Mouse (Mus musculus) embryonic facial prominence, embryonic 13.5 days (tissue): ENCODE data around the gene Zfpm1. TPM values are rescaled to one million over a fixed set of nuclear protein-coding genes. Genes with fewer than 3 reads are reported as not detected.

Source experiments
- ATAC-seq: fragments of 200-750 bp; cut with Nextera tagmentation; 2 replicates; pipeline ENCODE4 v1.8.0; 2017; ENCODE audit warnings: low read depth; ENCODE audit not compliant: insufficient number of reproducible peaks, insufficient read depth, low FRiP score, low TSS enrichment
- H3K27ac ChIP-seq: fragments of 300-500 bp; sonication (generic); 2 replicates; pipeline ENCODE4 v1.5.1; 2015; ENCODE audit warnings: moderate library complexity, mild to moderate bottlenecking, inconsistent platforms
- H3K27me3 ChIP-seq: fragments of 300-500 bp; sonication (generic); 2 replicates; pipeline ENCODE4 v1.6.1; 2015; ENCODE audit warnings: mild to moderate bottlenecking, inconsistent platforms
- H3K36me3 ChIP-seq: fragments of 300-500 bp; sonication (generic); 2 replicates; pipeline ENCODE4 v1.6.1; 2015; ENCODE audit warnings: mild to moderate bottlenecking, inconsistent platforms
- H3K4me1 ChIP-seq: fragments of 300-500 bp; sonication (generic); 2 replicates; pipeline ENCODE4 v1.6.1; 2015; ENCODE audit warnings: inconsistent platforms
- H3K4me2 ChIP-seq: fragments of 300-500 bp; sonication (generic); 2 replicates; pipeline ENCODE4 v1.6.1; 2015; ENCODE audit warnings: moderate library complexity, mild to moderate bottlenecking, inconsistent platforms
- H3K4me3 ChIP-seq: fragments of 300-500 bp; sonication (generic); 2 replicates; pipeline ENCODE4 v1.5.1; 2015; ENCODE audit warnings: mild to moderate bottlenecking, inconsistent platforms
- H3K9ac ChIP-seq: fragments of 300-500 bp; sonication (generic); 2 replicates; pipeline ENCODE4 v1.6.1; 2015; ENCODE audit warnings: mild to moderate bottlenecking, inconsistent platforms
- H3K9me3 ChIP-seq: fragments of 300-500 bp; sonication (generic); 2 replicates; pipeline ENCODE4 v1.6.1; 2016; ENCODE audit warnings: inconsistent platforms
- WGBS: fragments of 180-500 bp; shearing (Covaris S2); methylation state at CpG from one replicate; pipeline ENCODE4 v1.1.7; 2015; ENCODE audit warnings: mixed read lengths; 5-methylcytosine and 5-hydroxymethylcytosine counted together
- polyA plus RNA-seq: library from polyadenylated mRNA; unstranded; fragments of >200 nt; fragmentation: Nextera tagmentation; extraction: Ambion mirVana; gene quantifications from 2 replicates; pipeline ENCODE4 v1.2.1, GENCODE M21; 2015

Zfpm1 gene
- polyA plus RNA-seq, 1 experiment from 2014 or later = 1.7 TPM

DNA sequence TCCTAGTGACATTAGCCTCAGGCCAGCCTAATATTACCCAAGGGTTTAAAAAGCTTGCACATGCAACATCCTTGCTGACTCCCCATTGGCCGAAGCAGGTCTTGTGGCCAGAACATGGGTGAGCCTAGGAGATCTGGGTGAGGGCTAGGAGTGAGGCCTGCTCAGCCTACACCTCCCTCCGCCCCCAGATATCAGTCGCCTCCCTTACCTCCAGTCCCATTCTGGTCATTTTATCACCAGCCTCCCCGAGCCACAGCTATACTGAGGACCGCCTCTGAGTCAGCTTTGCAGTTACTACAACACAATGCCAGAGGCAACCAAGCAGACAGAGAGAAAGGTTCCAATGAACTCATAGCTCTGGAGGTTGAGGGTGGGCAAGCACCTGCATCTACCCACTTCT is 5.6 kb upstream of the Zfpm1 start:
- no peak overlapping the region for H3K4me3 ChIP-seq
- no peak overlapping the region for H3K27ac ChIP-seq
- H3K9me3 ChIP-seq = no peaks in the 10 kb centered on the region
- no peak overlapping the region for H3K9ac ChIP-seq
- H3K4me2 ChIP-seq = no peak overlapping the region
- peaks cover 20% of the 10 kb centered on the region for H3K4me1 ChIP-seq
- H3K27me3 ChIP-seq = peaks cover under 1% of the 10 kb centered on the region
- WGBS = 94% methylated on average over 5 of the region's 5 CpGs
- H3K36me3 ChIP-seq = no peaks in the 10 kb centered on the region
- no peak for ATAC-seq

- Histone ChIP-seq H3K4me3 (no peak overlapping the region), H3K27ac (no peak overlapping the region), H3K9ac (no peak overlapping the region), H3K36me3 (no peaks in the 10 kb centered on the region), H3K4me2 (no peak overlapping the region), H3K4me1 (peaks cover 20% of the 10 kb centered on the region), H3K9me3 (no peaks in the 10 kb centered on the region), H3K27me3 (peaks cover under 1% of the 10 kb centered on the region; the same call in 1 of the 2 replicates)
- ATAC-seq = no peak
- 68% methylated on average over 18 of the region's 18 CpGs for WGBS
These were observed 4.5 kb upstream of the Zfpm1 start for GRCm38 (mm10) chr8:122277204-122277995.

- no peak overlapping the region for H3K9ac ChIP-seq
- 59% methylated on average over 4 of the region's 4 CpGs for WGBS
- no peak overlapping the region for H3K4me2 ChIP-seq
- no peak overlapping the region for H3K4me3 ChIP-seq
- peaks cover 27% of the 10 kb centered on the region for H3K27me3 ChIP-seq
- H3K36me3 ChIP-seq = no peaks in the 10 kb centered on the region
- no peaks in the 10 kb centered on the region for H3K9me3 ChIP-seq
- no peak overlapping the region for H3K27ac ChIP-seq
- peaks cover 35% of the 10 kb centered on the region for H3K4me1 ChIP-seq
- ATAC-seq = no peak
These were observed 1.8 kb upstream of the Zfpm1 start for GRCm38 (mm10) chr8:122280156-122280555.

DNA sequence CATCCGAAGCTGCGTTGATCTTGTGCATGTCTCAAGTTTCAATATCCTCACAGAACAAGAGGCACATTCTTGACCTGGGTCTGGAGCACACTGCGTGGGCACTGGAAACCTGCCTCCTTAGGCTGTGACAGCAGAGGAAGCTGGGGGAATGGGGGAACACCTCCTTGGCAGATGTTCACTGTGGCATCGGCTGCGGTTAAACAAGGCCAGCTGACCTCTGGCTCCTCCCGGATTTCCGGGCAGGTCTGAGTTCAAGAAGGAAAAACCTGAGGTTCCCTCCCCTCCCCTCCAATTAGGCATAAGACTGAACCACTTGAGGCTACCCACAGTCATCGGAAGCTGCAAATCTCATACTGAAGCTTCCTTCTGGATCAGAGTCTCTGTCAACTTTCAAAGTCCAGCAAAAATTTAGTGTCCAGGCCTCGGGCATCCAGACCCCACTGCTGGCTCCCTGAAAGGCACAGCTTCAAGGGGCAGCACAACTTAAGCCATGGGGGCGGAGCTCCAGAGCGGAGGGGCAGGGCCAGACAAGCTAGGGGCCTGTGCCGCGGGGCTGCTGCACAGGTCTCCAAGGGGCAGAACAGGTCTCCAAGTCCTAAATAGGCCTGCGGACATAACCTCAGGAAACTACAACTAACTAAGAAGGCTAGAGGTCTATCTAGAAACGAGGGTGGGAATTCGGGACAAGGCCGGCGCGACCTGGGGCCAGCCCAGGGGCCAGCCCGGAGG is 1.2 kb upstream of the Zfpm1 start:
- H3K27ac ChIP-seq = peak overlapping the region; percentile 74
- no peaks in the 10 kb centered on the region for H3K36me3 ChIP-seq
- H3K9ac ChIP-seq = peak overlapping the region; percentile 55
- H3K4me2 ChIP-seq = peak overlapping the region; percentile 98
- peaks cover 33% of the 10 kb centered on the region for H3K27me3 ChIP-seq
- peak overlapping the region; percentile 70 for H3K4me3 ChIP-seq
- H3K4me1 ChIP-seq = peaks cover 41% of the 10 kb centered on the region
- ATAC-seq = 0 out of 2 replicates have a peak, but pooled peaks have one; percentile 4
- H3K9me3 ChIP-seq = no peaks in the 10 kb centered on the region
- 6% methylated on average over 20 of the region's 20 CpGs for WGBS

DNA sequence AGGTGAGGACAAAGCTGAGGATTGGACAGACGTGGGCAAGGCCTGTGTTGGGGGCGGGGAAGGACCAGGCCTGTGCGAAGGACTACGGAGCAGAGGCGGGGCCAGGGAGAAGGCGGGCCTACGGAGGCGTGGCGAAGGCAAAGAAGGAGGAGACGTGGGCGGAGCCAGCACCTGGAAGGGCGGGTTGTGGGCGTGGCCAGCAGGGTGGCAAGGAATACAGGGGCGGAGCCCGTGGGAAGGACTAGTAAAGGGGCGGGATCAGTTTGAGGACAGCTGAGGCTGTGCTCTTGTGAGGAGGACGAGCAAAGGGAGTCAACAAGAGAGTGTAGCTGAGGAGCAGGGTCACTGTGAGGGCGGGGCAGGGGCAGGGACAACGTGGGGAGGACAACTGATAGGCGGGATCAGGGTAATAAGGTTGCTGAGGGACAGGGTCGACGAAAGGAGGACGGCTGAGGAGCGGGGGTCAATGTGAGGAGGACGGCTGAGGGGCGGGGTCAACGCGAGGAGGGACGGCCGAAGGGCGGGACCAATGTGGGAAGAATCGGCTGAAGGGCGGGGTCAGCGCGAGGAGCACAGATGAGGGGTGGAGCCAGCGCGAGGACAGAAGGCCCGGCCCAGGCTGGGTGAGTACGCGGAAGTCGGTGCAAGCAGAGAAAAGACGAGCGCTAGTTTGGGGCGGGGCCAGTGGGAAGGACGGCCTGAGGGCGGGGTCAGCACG is 465 bp upstream of the Zfpm1 start:
- H3K36me3 ChIP-seq = no peaks in the 10 kb centered on the region
- under 1% methylated on average over 44 of the region's 47 CpGs for WGBS
- peaks cover 45% of the 10 kb centered on the region for H3K4me1 ChIP-seq
- peaks cover 36% of the 10 kb centered on the region for H3K27me3 ChIP-seq
- peak; percentile 91 for ATAC-seq
- H3K27ac ChIP-seq = peak overlapping the region; percentile 74
- peak overlapping the region; percentile 70 for H3K4me3 ChIP-seq
- H3K4me2 ChIP-seq = peak overlapping the region; percentile 98
- peak overlapping the region; percentile 55 for H3K9ac ChIP-seq
- no peaks in the 10 kb centered on the region for H3K9me3 ChIP-seq

- H3K4me2 ChIP-seq = peak overlapping the region; percentile 98
- peaks cover 45% of the 10 kb centered on the region for H3K4me1 ChIP-seq
- H3K9ac ChIP-seq = peak overlapping the region; percentile 81
- WGBS = under 1% methylated on average over 60 of the region's 70 CpGs
- peaks cover 43% of the 10 kb centered on the region for H3K27me3 ChIP-seq
- no peaks in the 10 kb centered on the region for H3K9me3 ChIP-seq
- peak overlapping the region; percentile 69 for H3K27ac ChIP-seq
- H3K36me3 ChIP-seq = no peaks in the 10 kb centered on the region
- no peak for ATAC-seq
- peak overlapping the region; percentile 70 for H3K4me3 ChIP-seq
These were observed 787 bp downstream of the Zfpm1 start for GRCm38 (mm10) chr8:122282501-122283355.

GRCm38 (mm10) chr8:122283356-122284202 is 1.6 kb downstream of the Zfpm1 start:
- H3K9ac ChIP-seq = peak overlapping the region; percentile 81
- peak overlapping the region; percentile 69; the same call in 1 of the 2 replicates for H3K27ac ChIP-seq
- ATAC-seq = no peak
- H3K27me3 ChIP-seq = peaks cover 43% of the 10 kb centered on the region
- peak overlapping the region; percentile 98 for H3K4me2 ChIP-seq
- WGBS = under 1% methylated on average over 37 of the region's 37 CpGs
- H3K36me3 ChIP-seq = no peaks in the 10 kb centered on the region
- H3K4me3 ChIP-seq = peak overlapping the region; percentile 70
- no peaks in the 10 kb centered on the region for H3K9me3 ChIP-seq
- H3K4me1 ChIP-seq = peaks cover 45% of the 10 kb centered on the region

DNA sequence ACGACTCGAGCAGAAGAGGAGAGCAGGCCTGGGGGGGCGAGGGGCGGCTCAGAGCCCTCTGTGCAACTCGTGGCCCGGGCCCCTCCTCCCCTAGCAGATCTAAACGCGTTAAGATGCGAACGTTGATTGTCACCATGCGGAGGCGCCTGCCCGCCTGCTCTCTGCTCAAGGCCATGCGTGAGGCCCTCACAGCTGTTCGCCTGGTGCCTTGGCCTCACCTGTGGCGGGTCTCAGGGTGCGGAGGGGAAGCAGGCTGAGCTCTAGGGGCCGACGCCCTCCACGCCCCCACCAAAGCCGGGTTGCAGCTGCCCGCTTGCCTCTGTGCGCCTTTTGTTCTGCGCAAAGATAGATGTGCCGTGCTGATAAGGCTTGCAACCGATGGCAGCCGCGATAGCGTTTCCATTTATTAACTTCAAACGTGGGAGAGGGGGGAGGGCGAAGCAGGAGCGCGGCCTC is 2.3 kb downstream of the Zfpm1 start:
- Histone ChIP-seq H3K36me3 (no peaks in the 10 kb centered on the region), H3K4me3 (peak overlapping the region; percentile 70), H3K27ac (peak overlapping the region; percentile 69; the same call in 1 of the 2 replicates), H3K4me2 (peak overlapping the region; percentile 98), H3K4me1 (peaks cover 45% of the 10 kb centered on the region), H3K27me3 (peaks cover 43% of the 10 kb centered on the region), H3K9ac (peak overlapping the region; percentile 81), H3K9me3 (no peaks in the 10 kb centered on the region)
- under 1% methylated on average over 33 of the region's 33 CpGs for WGBS
- ATAC-seq = no peak

GRCm38 (mm10) chr8:122284659-122285261 is 2.8 kb downstream of the Zfpm1 start:
- WGBS = 5% methylated on average over 21 of the region's 21 CpGs
- ATAC-seq = no peak
- H3K36me3 ChIP-seq = no peaks in the 10 kb centered on the region
- peak overlapping the region; percentile 81 for H3K9ac ChIP-seq
- H3K4me3 ChIP-seq = peak overlapping the region; percentile 70
- peaks cover 45% of the 10 kb centered on the region for H3K4me1 ChIP-seq
- no peaks in the 10 kb centered on the region for H3K9me3 ChIP-seq
- peaks cover 43% of the 10 kb centered on the region for H3K27me3 ChIP-seq
- H3K4me2 ChIP-seq = peak overlapping the region; percentile 98
- peak overlapping the region; percentile 69; the same call in 1 of the 2 replicates for H3K27ac ChIP-seq

DNA sequence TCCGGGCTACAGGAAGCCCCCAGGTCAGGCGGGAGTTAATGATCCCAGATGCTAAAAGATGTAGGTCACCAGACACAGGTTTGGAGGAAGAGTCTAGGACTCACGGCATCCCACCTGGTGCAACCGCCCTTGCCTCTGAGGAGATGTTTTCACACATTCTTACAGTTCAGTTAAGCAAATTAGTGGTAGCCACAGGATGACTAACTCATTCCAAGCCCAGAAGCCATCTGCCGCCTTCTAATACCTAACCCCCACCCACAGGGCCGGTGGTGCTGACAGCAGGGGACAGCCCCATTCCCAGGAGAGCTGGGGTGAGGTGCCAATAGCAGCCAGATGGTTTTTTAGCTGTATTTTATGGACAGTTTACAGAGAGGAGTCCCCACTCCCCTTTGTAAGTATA is 3.8 kb downstream of the Zfpm1 start:
- no peaks in the 10 kb centered on the region for H3K9me3 ChIP-seq
- peaks cover 43% of the 10 kb centered on the region for H3K27me3 ChIP-seq
- H3K4me3 ChIP-seq = no peak overlapping the region
- H3K27ac ChIP-seq = no peak overlapping the region
- no peaks in the 10 kb centered on the region for H3K36me3 ChIP-seq
- WGBS = 57% methylated on average over 6 of the region's 6 CpGs
- H3K4me1 ChIP-seq = peaks cover 40% of the 10 kb centered on the region
- no peak overlapping the region for H3K9ac ChIP-seq
- no peak for ATAC-seq
- H3K4me2 ChIP-seq = 0 out of 2 replicates have a peak overlapping the region, but pooled peaks have one; percentile 98
